Mouse (Mus musculus): ENCODE data around the gene Vsir.
A peak's percentile ranks its signal among the peaks of the same experiment; 100 is the strongest.

Vsir gene

DNA sequence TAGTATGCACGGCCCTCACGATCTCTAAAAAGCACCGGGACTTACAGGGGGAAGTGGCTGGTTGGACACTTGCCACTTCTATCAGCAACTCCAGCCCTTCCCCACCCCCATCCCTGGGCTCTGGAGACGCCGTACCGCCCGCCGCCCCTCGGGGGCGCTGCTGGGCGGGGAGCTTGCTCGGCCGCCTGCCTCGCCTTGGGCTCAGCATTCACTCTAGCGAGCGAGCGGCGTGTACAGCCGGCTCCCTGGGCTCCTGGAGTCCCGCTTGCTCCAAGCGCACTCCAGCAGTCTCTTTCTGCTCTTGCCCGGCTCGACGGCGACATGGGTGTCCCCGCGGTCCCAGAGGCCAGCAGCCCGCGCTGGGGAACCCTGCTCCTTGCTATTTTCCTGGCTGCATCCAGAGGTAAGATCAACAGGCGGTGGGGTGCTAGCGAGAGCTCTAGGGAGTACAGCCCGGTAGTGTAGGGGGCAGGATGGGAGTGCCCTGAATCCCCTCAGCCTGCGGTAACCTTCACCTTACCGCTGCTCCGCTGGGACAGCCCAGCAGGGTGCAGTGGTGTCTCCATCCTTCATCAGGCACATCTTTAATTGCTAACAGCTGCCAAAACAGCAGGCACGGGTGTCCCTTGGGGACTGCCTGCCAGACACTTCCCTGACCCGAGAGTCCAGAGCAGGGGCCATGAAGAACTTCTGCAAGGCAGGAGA, at the start of gene Vsir:
Gene Vsir, plus strand, starts transcription at position 151 of the 705 bp plus-strand sequence.
- DNase-seq (ENCODE audit: low spot score in 2 of 2): peak; percentile 83 to 87

DNA sequence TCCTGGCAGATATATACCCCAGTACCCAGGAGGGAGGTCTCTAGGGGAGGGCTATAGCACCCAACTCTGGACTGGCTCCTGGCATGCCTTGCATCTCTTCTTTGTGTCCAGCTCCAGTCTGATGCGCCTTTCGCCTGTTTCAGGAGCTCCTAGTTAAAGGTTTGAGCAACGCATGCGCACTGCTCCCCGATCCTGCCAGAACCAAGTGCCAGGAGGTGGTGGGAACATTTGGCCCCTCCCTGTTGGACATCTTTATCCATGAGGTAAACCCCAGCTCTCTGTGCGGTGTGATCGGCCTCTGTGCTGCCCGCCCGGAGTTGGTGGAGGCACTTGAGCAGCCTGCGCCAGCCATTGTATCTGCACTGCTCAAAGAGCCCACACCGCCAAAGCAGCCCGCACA, 47.0 kb upstream of the Vsir start:
- DNase-seq (ENCODE audit: low spot score in 2 of 2): no peak

GRCm38 (mm10) chr10:60303419-60303818, 43.2 kb upstream of the Vsir start:
- DNase-seq (ENCODE audit: low spot score in 2 of 2): no peak

DNA sequence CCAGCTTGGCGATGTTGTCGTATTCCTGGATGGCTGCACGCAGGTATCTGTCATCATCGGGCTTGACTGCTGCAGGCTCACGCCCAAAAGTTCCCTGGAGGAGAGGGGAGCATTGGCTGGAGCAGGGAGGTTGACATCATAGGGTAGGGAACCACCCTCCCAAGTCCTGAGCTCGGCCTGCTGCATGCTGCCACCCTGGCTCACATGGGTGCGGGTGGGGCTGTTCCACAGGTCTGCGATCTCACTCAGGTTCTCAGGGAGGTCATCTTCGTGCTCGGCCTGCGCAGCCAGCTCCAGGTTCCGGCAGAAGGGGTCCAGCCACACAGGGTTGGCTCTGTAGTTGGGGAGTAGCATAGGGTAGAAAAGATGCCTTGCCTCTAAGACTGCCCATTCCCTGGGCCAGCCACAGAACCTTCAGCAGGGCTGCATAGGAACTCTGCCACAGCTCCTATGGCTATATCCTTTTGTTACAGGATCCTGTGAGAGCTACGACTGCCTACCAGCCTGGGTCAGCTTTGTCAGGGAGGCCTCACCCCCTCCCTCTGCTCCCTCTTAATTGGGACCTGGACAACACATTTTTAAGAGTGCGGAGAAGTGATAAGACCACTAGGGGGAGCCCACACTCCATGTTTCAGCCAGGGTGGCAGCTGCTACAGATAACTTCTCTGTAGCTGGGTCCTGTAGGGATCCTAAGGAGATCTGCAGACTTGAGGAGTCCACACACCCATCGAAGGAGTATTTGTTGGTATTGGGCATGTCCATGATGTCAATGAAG, 41.6 kb upstream of the Vsir start:
- DNase-seq (ENCODE audit: low spot score in 2 of 2): peak; percentile 50 to 82

GRCm38 (mm10) chr10:60310629-60311028, 36.0 kb upstream of the Vsir start:
- DNase-seq (ENCODE audit: low spot score in 2 of 2): no peak

GRCm38 (mm10) chr10:60313606-60314005, 33.0 kb upstream of the Vsir start:
- DNase-seq (ENCODE audit: low spot score in 2 of 2): no peak

DNA sequence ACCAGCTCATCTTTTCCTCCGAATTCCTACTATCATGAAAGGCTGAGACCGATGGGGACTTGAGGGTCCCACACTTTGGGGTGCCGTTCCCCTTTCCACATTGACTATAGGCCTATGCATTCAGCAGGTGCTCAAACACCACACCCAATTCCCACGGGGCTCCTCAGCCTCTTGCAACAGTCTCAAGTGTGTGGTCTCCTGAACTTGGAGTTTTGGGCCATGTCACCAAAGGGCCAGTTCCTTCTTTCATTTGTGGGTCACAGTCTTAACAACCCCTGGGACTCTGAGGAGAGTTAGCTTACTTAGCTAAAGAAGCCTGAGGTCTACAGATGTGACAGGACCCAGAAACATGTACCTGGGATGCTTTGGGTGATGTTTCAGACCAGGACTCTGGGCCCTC, 30.5 kb upstream of the Vsir start:
- no peak for DNase-seq (ENCODE audit: low spot score in 2 of 2)

GRCm38 (mm10) chr10:60328963-60329650, 17.5 kb upstream of the Vsir start:
- DNase-seq (ENCODE audit: low spot score in 2 of 2): no peak

GRCm38 (mm10) chr10:60334583-60334982, 12.1 kb upstream of the Vsir start:
- DNase-seq (ENCODE audit: low spot score in 2 of 2): no peak

GRCm38 (mm10) chr10:60335021-60335420, 11.6 kb upstream of the Vsir start:
- DNase-seq (ENCODE audit: low spot score in 2 of 2): no peak

- DNase-seq (ENCODE audit: low spot score in 2 of 2): no peak
Observed at GRCm38 (mm10) chr10:60341528-60341927, 5.1 kb upstream of the Vsir start.

DNA sequence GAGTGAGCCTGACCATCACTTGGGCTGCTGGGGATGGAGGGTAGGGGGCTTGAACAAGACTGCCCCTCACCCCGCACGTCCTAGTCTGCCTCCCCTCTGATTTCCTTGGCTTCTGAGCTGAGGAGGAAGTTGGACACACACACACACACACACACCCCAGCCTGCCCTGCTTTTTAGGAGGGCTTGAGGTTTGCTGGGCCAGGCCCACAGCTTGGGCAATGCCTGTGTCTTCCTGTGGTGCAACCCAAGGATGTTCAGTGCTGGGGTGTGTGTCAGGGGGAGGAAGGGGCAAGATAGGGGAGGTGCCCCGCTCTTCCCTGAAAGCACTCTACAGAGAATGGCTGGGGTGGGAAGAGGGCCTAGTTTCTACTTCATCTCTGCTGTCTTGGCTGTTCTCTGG, 2.5 kb upstream of the Vsir start:
- no peak for DNase-seq (ENCODE audit: low spot score in 2 of 2)

GRCm38 (mm10) chr10:60346056-60346455, 595 bp upstream of the Vsir start:
- no peak for DNase-seq (ENCODE audit: low spot score in 2 of 2)

DNA sequence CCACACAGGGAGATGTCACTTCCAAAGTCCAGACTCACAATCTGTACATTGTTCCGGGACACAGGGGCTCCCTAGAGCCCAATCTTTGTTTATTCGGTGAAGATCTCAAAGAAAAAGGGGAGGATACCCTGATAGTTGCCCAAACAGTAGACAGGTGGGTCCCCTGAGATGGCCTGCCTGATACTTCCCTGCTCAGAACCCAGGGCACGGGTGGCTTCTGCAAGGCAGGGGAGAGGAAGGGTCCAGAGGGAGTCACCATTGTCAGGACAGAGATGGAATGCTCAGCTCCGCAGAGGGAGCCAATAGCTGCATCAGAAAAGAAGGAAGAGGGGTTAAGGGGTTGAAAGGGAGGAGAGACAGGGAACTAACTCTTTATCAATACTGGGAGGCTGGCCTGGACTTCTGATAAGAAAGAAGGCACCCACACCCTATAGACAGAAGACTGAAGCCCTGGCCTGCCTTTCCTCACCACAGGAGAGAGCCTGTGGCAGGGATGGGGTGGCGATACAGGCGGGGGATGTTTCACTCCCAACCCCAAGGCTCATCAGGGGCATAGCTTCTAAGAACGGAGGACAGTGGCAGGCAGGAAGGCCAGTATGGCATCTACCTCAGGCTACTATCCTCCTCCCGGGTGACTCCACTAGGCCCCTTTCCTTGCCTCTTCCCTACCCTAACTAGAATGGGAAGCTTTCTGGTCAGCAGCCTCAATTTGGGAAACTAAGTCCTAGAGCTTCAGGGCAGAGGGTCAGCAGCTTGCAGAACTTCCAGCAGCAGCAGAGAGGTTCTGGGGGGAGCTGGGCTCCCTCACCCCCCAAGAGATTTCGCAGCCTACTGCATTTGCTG, 1.3 kb downstream of the Vsir start:
- DNase-seq (ENCODE audit: low spot score in 2 of 2): no peak

- DNase-seq (ENCODE audit: low spot score in 2 of 2): no peak
Observed at GRCm38 (mm10) chr10:60349056-60349455, 2.4 kb downstream of the Vsir start.

DNA sequence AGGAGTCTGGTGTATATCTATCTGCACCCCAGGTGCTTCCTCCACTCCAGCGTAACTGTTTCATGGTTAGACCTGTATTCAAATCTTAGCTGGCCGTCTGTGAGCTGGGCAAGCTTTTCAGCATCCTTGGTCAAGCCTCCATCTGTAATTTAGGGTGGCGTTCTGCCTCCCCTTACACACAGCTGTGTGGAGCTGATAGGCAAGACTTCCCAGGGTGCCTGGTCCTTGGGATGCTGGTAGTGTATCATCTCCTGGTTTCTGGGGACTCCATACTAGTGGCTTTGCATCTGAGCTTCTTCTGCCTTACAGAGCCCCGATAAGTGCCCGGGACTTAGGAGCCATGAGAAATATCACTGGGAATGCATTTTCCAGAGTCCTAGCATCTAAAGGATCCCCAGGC, 3.0 kb downstream of the Vsir start:
- DNase-seq (ENCODE audit: low spot score in 2 of 2): no peak

DNA sequence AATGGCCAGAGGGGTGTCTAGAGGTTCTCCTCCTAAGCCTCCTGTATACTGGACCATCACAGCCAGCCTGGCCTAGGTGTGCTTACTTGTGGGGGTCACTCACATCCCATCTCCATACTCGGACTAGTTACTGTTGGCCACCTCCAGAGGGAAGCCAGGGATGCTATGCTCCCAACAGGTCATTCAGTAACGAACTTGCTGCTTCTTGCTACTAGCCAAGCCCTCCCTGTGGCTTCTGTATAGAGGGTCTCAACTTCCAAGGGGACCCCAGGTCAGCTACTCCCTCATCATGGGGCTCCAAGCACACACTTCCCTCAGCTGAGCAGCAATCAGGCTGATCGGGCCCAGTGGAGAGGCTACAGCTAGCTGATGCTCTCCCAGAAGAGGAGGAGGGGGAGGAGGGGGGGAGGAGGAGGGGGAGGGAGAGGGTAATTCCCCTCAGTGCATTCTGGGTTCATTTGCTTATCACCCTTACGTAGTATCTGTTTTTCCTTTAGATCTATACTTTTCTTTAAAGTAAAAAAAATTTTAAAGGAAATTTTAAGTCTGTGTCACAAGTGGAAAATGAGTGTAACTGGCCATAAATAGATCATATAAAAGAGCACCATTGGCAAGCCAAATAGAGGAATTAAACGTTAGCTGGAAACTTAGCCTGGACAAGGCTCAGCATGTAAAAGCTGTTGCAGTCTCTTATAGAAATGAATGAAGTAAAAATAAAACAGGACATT, 3.6 kb downstream of the Vsir start:
- no peak for DNase-seq (ENCODE audit: low spot score in 2 of 2)

DNA sequence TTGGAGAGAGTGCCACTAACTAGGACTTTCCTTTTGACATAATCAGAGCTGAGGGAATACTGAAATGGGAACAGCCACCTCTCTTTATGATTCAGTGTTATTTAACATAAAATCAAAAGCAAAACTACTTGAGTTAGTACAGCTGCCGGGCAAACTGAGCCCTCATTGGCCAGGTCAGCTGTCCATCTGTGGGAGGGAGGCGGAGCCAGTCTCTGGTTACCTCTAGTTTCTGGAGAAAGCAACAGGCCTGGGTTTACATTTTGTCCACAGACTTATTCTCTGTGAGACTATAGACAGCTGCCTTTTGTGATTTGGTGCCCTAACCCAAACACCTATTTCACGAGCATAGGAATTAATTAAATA, 4.1 kb downstream of the Vsir start:
- peak; percentile 73 to 74 for DNase-seq (ENCODE audit: low spot score in 2 of 2)

GRCm38 (mm10) chr10:60351248-60351647, 4.6 kb downstream of the Vsir start:
- DNase-seq (ENCODE audit: low spot score in 2 of 2): no peak

DNA sequence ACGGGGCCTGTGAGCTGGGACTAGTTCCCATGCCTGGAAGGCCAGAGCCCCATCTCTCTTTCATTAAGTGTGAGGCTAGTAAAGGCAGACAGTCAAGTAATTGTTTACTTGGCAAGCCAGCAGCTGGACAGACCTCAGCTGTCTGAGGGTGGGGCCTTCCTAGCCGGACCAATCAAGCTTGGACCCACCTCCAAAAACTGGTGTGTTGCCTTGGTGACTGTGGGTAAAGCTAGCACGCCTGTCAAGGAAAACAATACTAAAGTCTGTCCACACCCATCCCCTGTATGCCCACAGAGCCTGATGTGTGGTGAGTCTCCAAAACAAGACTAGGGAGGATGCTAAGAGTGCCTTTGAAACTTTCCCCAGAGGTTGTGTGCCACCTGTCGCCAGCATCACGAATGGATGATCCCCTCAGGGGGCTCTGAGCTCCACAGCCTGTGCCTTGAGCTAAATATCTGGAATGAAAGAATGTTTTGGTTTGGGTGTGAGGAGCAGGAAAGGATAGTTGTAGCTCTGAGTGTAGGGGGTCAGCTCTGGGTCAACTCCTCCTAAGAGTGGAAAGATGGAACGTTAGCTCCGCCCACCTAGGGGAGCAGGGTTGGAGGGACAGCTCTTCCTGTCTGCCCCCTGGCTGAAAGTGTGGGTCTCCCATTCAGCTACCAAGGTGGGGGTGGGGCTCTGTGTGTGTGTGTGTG, 5.3 kb downstream of the Vsir start:
- no peak for DNase-seq (ENCODE audit: low spot score in 2 of 2)

All from thymus, postnatal 10 days (tissue).